Mouse (Mus musculus) midbrain, embryonic 13.5 days (tissue): ENCODE results near the gene Rab3a. TPM values are rescaled to one million over a fixed set of nuclear protein-coding genes. Genes with fewer than 3 reads are reported as not detected.
A peak's percentile ranks its signal among the peaks of the same experiment; 100 is the strongest.

ENCODE experiments used
- ATAC-seq: fragments of 200-750 bp; cut with Nextera tagmentation; 2 replicates; pipeline ENCODE4 v1.8.0; 2017; ENCODE audit warnings: mild to moderate bottlenecking, moderate TSS enrichment, moderate library complexity
- H3K27ac ChIP-seq: fragments of 300-500 bp; sonication (generic); 2 replicates; pipeline ENCODE4 v1.5.1; 2015; ENCODE audit warnings: inconsistent platforms, mild to moderate bottlenecking, moderate library complexity
- H3K27me3 ChIP-seq: fragments of 300-500 bp; sonication (generic); 2 replicates; pipeline ENCODE4 v1.6.1; 2015; ENCODE audit warnings: mild to moderate bottlenecking, inconsistent platforms
- H3K36me3 ChIP-seq: fragments of 300-500 bp; sonication (generic); 2 replicates; pipeline ENCODE4 v1.6.1; 2015; ENCODE audit warnings: mild to moderate bottlenecking, inconsistent platforms
- H3K4me1 ChIP-seq: fragments of 300-500 bp; sonication (generic); replicated peaks from 2 replicates; pipeline ENCODE4 v1.6.1; 2015; ENCODE audit warnings: inconsistent platforms
- H3K4me2 ChIP-seq: fragments of 300-500 bp; sonication (generic); replicated peaks from 2 replicates; pipeline ENCODE4 v1.6.1; 2015; ENCODE audit warnings: moderate library complexity, mild to moderate bottlenecking, inconsistent platforms
- H3K4me3 ChIP-seq: fragments of 300-500 bp; sonication (generic); replicated peaks from 2 replicates; pipeline ENCODE4 v1.5.1; 2015; ENCODE audit warnings: mild to moderate bottlenecking, inconsistent platforms
- H3K9ac ChIP-seq: fragments of 300-500 bp; sonication (generic); replicated peaks from 2 replicates; pipeline ENCODE4 v1.6.1; 2015; ENCODE audit warnings: mild to moderate bottlenecking, inconsistent platforms
- H3K9me3 ChIP-seq: fragments of 300-500 bp; sonication (generic); 2 replicates; pipeline ENCODE4 v1.6.1; 2016; ENCODE audit warnings: mild to moderate bottlenecking, inconsistent platforms
- WGBS: fragments of 180-500 bp; shearing (Covaris S2); methylation state at CpG from one replicate; pipeline ENCODE4 v1.1.7; 2015; 5-methylcytosine and 5-hydroxymethylcytosine counted together
- polyA plus RNA-seq: library from polyadenylated mRNA; unstranded; fragments of >200 nt; fragmentation: Nextera tagmentation; extraction: Ambion mirVana; gene quantifications from 2 replicates; pipeline ENCODE4 v1.2.1, GENCODE M21; 2015

Rab3a gene
- polyA plus RNA-seq, 1 experiment from 2014 or later = 261 TPM

DNA sequence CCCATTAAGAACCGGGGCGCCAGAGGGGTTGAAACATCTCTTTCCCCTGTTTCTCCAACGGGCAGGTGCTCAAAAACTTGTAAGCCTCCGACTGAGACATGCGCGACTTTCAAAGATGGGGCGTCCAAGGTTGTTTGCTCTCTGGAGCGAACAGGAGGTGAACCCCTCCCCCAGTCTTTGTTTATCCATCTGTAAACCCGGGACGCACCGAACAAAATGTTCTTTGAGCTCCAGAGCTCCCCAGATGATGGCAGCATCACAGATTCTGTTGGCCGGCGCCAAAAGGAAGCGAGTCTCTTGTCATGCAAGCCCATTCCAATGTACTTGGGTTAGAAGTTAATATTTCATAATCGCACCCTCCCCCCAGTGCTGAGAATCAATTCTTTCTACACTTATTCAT lies 43.8 kb downstream of the Rab3a start:
- no peak overlapping the region for H3K9ac ChIP-seq
- no peaks in the 10 kb centered on the region for H3K9me3 ChIP-seq
- WGBS = 13% methylated on average over 15 of the region's 15 CpGs
- H3K4me3 ChIP-seq = peak overlapping the region; percentile 56
- H3K4me1 ChIP-seq = peaks cover 36% of the 10 kb centered on the region
- peaks cover 63% of the 10 kb centered on the region for H3K27me3 ChIP-seq
- H3K27ac ChIP-seq = no peak overlapping the region
- H3K4me2 ChIP-seq = peak overlapping the region; percentile 80
- no peaks in the 10 kb centered on the region for H3K36me3 ChIP-seq
- ATAC-seq = no peak

DNA sequence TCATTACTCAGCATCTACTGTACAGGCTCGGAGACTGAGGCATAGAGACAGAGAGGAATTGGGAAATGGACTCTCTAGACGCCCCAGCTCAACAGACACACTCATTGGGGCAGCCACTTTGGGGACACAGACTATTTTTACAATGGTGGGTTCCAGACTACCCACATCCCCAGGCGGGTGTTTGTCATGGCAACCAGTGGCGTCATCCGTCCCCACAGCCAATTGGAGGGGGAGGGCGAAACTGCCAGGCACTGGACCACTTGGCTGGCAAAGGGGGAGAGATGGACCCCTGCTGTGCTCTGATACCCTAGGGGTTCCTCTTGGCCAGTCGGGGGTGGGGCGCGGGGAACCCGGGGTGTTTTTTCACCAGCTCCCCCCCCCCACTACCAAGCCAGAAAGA lies 46.2 kb downstream of the Rab3a start:
- Histone ChIP-seq H3K9ac (no peak overlapping the region), H3K27ac (no peak overlapping the region), H3K9me3 (no peaks in the 10 kb centered on the region), H3K36me3 (no peaks in the 10 kb centered on the region), H3K4me3 (no peak overlapping the region), H3K4me1 (peaks cover 43% of the 10 kb centered on the region), H3K4me2 (no peak overlapping the region), H3K27me3 (peaks cover 78% of the 10 kb centered on the region)
- 53% methylated on average over 10 of the region's 10 CpGs for WGBS
- no peak for ATAC-seq

DNA sequence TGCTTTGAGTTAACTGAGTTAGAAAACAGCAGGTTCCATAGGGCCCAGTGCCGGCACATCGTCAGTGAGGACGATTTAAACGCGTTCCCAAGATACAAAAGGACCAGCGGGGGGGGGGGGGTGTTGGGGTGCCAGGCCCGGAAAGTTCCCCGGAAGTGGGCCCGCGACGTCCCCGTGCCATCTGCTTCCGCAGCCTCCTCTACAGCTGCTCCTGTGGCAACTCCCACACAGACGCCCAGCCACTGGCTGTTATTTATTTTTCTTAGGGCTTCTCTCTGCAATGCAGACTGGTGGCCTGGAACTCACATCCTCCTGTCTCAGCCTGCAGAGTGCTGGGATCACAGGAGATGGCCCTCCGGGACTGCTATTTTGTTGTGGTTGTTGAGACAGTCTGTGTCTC lies 46.7 kb downstream of the Rab3a start:
- Histone ChIP-seq H3K9ac (no peak overlapping the region), H3K4me1 (peaks cover 41% of the 10 kb centered on the region), H3K27me3 (peaks cover 78% of the 10 kb centered on the region), H3K9me3 (no peaks in the 10 kb centered on the region), H3K4me3 (no peak overlapping the region), H3K36me3 (no peaks in the 10 kb centered on the region), H3K4me2 (no peak overlapping the region), H3K27ac (no peak overlapping the region)
- no peak for ATAC-seq
- 42% methylated on average over 15 of the region's 15 CpGs for WGBS

DNA sequence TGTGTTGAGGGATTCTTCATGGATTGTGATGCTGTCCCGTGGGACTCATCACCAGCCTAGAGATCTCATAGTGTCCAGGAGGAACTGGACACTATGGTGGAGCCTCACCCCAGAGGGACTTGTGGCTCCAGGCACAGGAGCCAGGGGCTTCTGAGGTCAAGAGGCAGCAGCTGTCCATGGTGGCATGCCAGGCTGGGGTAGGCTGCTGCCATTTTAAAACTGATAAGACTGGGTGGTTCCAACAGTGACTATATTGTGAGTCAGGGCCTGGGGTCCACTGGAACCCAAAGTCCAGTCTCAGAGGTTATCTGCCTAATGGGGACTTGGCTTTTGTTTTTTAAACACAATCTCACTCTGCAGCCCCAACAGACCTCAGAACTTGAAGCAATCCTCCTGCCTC lies 47.4 kb downstream of the Rab3a start:
- Histone ChIP-seq H3K4me1 (peaks cover 35% of the 10 kb centered on the region), H3K9ac (no peak overlapping the region)
- 79% methylated on average over 1 of the region's 1 CpGs for WGBS

DNA sequence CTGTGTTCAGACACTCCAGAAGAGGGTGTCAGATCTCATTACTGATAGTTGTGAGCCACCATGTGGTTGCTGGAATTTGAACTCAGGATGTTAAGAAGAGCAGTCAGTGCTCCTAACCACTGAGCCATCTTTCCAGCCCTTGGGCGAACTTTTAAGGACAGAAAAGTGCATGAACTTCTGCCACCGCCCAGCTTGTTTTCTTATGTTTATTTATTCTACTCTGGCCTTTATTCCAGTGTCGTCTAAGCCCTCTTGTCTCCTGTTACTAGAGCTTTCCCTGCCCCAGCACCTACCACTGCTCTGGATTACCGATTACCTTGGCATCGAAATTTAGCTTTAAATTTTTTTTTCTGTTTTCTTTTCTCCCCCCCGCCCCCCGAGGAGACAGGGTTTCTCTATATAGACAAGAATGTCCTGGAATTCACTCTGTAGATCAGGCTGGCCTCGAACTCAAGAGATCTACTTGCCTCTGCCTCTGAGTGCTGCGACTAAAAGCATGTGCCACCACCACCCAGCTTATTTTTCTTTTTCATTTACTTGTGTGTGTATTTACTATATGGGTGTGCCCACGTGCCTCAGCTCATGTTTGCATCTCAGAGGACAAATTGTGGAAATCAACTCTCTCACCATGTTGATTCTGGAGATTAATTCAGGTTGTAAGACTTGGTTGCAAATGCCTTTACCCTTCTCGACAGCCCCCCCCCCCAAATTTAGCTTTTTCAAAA lies 48.5 kb downstream of the Rab3a start:
- Histone ChIP-seq H3K9ac (no peak overlapping the region), H3K27ac (no peak overlapping the region), H3K4me3 (no peak overlapping the region), H3K4me1 (peaks cover 26% of the 10 kb centered on the region), H3K4me2 (no peak overlapping the region), H3K9me3 (no peaks in the 10 kb centered on the region), H3K36me3 (no peaks in the 10 kb centered on the region), H3K27me3 (peaks cover 83% of the 10 kb centered on the region)
- 70% methylated on average over 11 of the region's 11 CpGs for WGBS
- no peak for ATAC-seq

More for the DNA sequence above, 47.4 kb downstream of the Rab3a start:
- Histone ChIP-seq H3K27ac (no peak overlapping the region), H3K4me3 (no peak overlapping the region), H3K4me2 (no peak overlapping the region), H3K9me3 (no peaks in the 10 kb centered on the region), H3K27me3 (peaks cover 82% of the 10 kb centered on the region), H3K36me3 (no peaks in the 10 kb centered on the region)
- ATAC-seq = no peak

DNA sequence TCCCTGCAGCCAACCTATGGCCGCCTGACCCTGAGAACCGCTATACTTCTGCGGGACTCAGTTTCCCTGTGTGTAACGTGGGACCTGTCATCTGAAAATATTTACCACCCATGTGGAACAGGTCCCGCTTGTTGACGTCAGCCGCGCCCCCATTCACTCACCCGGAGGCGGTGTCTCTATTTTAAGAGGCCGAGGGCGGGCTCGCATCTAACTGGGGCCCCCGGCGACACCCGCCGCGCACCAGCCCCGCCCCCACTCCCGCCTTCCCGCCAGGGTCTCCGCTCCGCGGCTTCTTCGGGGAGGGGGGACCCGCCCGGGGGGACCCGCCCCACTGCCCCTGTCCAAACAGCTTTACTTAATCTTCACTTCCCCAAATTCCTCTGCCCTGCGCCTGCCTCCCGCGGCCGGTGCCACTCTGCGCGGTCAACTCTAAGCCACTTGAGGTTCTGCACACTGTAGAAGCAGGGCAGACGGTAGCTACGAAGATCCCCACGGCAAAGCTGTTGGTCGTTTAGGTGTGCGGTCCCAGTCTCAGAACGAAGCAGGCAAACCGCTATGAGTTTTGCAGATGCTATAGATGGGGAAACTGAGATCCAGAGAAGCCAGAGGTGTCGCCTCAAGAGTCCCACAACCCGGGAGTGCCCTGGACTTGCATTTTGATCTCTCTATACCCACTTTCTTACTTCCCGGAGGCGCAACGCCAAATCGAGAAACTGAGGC lies 49.4 kb downstream of the Rab3a start:
- Histone ChIP-seq H3K4me3 (peak overlapping the region; percentile 49), H3K9me3 (no peaks in the 10 kb centered on the region), H3K27me3 (peaks cover 74% of the 10 kb centered on the region), H3K9ac (peak overlapping the region; percentile 63; the same call in 1 of the 2 replicates), H3K4me2 (peak overlapping the region; percentile 73), H3K27ac (no peak overlapping the region), H3K4me1 (peaks cover 19% of the 10 kb centered on the region), H3K36me3 (no peaks in the 10 kb centered on the region)
- no peak; the same call in 1 of the 2 replicates for ATAC-seq
- 2% methylated on average over 42 of the region's 47 CpGs for WGBS

DNA sequence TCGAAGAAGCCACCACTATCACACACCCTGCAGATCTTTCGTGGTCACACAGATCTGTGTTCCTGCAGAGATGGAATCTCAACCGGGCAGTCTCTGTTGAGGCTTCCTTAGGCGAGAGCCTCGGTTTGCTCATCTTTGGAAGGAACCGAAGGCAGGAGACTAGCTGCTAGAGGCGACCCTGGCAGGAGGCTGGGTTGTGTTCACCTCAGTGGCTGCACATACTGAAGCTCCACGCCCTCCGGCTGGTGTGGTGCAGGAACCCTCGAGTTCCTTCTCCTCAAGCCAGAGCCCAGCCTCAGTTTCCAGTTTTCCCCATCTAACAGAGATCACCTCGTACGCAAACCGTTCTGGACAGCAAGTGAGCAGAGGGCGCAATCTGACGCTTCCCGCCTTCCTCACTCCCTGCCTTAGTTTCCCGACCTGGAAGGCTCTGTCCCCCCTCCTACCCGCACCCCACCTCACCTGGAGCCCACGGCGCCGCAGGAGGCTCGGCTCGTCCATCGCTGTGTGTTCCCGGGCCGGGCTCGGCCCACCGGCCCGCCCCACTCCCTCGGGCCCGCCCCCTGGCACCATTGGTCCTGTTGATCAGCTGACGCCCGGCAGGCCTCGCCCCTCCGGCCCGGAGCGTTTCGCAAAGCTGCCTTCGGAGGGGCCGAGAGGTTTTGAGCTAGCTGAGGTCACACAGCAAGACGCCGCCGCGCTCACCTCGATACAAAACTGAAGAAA lies 50.2 kb downstream of the Rab3a start, which contains the start of gene Mast3:
Gene Mast3 (minus strand): TSS at position 574 of the 726 bp plus-strand sequence.
- H3K27ac ChIP-seq = no peak within 1 kb of the TSS
- H3K36me3 ChIP-seq = no peaks in the 10 kb centered on the region
- ATAC-seq = peak; percentile 89
- peak within 1 kb of the TSS; percentile 49 for H3K4me3 ChIP-seq
- peaks cover 66% of the 10 kb centered on the region for H3K27me3 ChIP-seq
- no peaks in the 10 kb centered on the region for H3K9me3 ChIP-seq
- H3K4me2 ChIP-seq = peak within 1 kb of the TSS; percentile 73
- WGBS = under 1% methylated on average over 45 of the region's 45 CpGs
- H3K9ac ChIP-seq = peak within 1 kb of the TSS; percentile 63
- peaks cover 19% of the 10 kb centered on the region for H3K4me1 ChIP-seq

DNA sequence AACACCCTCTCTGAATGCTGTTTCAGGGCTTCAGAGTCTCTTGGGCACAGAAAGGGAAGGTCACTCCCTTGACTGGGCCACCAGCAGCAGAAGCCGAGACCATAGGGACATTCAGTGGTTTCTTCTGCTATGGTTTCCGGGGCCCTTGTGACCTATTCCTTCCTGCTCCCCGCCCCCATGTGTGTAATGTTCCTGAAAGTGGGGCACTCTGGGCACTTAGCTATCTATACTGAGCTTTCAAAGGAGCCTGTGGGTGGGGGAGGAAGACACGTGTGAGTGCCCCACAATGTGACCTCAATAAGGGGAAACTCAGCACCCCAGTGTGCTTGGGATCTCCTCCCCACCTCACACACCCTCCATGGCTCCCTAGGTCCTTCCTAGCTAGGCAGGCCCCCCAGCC lies 52.1 kb downstream of the Rab3a start:
- H3K4me3 ChIP-seq = no peak overlapping the region
- 86% methylated on average over 4 of the region's 4 CpGs for WGBS
- no peak overlapping the region for H3K27ac ChIP-seq
- H3K4me2 ChIP-seq = no peak overlapping the region
- no peak overlapping the region for H3K9ac ChIP-seq
- H3K36me3 ChIP-seq = no peaks in the 10 kb centered on the region
- H3K27me3 ChIP-seq = peaks cover 52% of the 10 kb centered on the region
- peaks cover 14% of the 10 kb centered on the region for H3K4me1 ChIP-seq
- H3K9me3 ChIP-seq = no peaks in the 10 kb centered on the region
- ATAC-seq = no peak

DNA sequence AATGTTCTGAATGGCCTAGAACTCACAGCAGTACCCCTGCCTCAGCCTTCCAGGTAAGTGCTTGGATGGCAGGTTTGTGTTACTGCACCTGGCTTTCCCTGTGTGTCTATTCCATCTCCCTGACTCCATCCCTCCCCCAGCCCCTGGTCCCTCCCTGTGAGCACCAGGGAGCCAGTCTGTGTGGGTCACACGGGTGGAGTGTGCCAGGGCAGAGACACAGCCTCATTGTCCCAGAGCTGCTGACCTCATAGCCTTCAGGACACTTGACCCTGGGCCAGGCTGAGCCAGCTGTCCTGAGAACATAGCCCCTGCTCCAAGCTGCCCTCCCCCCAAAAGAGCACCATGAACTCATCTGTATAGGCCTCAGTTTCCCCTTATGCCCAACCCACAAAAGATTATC lies 52.8 kb downstream of the Rab3a start:
- 61% methylated on average over 1 of the region's 1 CpGs for WGBS
- no peak overlapping the region for H3K4me3 ChIP-seq
- no peaks in the 10 kb centered on the region for H3K36me3 ChIP-seq
- no peak overlapping the region for H3K4me2 ChIP-seq
- H3K27me3 ChIP-seq = peaks cover 49% of the 10 kb centered on the region
- no peak overlapping the region for H3K27ac ChIP-seq
- peaks cover 14% of the 10 kb centered on the region for H3K4me1 ChIP-seq
- H3K9ac ChIP-seq = no peak overlapping the region
- H3K9me3 ChIP-seq = no peaks in the 10 kb centered on the region
- no peak for ATAC-seq

DNA sequence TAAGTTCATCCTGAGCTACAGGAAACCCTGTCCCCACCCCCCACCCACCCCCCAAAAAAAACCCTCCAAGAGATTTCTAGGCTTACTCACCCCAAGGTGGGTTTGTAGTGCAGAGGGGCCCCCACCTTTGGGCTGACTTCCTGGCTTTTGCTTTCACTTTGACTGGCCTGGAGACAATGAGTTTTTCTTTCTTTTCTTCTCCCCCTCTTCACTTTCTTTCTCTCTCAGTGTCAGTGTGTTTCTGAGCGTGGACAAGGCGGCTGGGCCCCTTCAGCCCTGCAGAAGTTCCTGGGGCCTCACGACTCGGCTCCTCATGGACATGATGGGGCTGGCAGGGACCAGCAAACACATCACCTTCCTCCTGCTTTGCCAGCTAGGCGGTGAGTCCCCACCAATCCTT lies 53.8 kb downstream of the Rab3a start, which contains the start of gene Il12rb1:
Gene Il12rb1 (plus strand): TSS at position 211 of the 400 bp plus-strand sequence.
- no peak within 1 kb of the TSS for H3K9ac ChIP-seq
- H3K9me3 ChIP-seq = no peaks in the 10 kb centered on the region
- no peak within 1 kb of the TSS for H3K27ac ChIP-seq
- ATAC-seq = no peak
- no peak within 1 kb of the TSS for H3K4me2 ChIP-seq
- H3K4me1 ChIP-seq = peaks cover 14% of the 10 kb centered on the region
- no peaks in the 10 kb centered on the region for H3K36me3 ChIP-seq
- 59% methylated on average over 5 of the region's 5 CpGs for WGBS
- H3K27me3 ChIP-seq = peaks cover 41% of the 10 kb centered on the region
- H3K4me3 ChIP-seq = no peak within 1 kb of the TSS
